Mouse (Mus musculus) ES-Bruce4 (cell line): ENCODE measurements at regions not wholly inside any gene's neighbourhood (a gene's known extent, or its start where the extent isn't known, plus 50 kb on each side); places are given as distances from the start of the nearest gene placed in this dataset.

ENCODE experiments used
- CTCF ChIP-seq: IDR thresholded peaks from one replicate; pipeline ENCODE4 v1.8.1; 2011; ENCODE audit warnings: low read depth, low read length
- EP300 ChIP-seq: IDR thresholded peaks from 2 replicates; pipeline ENCODE4 v1.6.1; 2011; ENCODE audit warnings: low read depth, low read length; ENCODE audit not compliant: insufficient read depth
- POLR2A ChIP-seq: IDR thresholded peaks from one replicate; pipeline ENCODE4 v1.8.1; 2011; ENCODE audit warnings: low read length; ENCODE audit not compliant: insufficient read depth

GRCm38 (mm10) chr11:114184431-114184830 is 117.6 kb upstream of the Sdk2 start:
- no peak for TF ChIP-seq CTCF
- TF ChIP-seq POLR2A: no peak
- no peak for TF ChIP-seq EP300
